Mouse (Mus musculus): ENCODE measurements around the gene Ctnnd1.

DNA sequence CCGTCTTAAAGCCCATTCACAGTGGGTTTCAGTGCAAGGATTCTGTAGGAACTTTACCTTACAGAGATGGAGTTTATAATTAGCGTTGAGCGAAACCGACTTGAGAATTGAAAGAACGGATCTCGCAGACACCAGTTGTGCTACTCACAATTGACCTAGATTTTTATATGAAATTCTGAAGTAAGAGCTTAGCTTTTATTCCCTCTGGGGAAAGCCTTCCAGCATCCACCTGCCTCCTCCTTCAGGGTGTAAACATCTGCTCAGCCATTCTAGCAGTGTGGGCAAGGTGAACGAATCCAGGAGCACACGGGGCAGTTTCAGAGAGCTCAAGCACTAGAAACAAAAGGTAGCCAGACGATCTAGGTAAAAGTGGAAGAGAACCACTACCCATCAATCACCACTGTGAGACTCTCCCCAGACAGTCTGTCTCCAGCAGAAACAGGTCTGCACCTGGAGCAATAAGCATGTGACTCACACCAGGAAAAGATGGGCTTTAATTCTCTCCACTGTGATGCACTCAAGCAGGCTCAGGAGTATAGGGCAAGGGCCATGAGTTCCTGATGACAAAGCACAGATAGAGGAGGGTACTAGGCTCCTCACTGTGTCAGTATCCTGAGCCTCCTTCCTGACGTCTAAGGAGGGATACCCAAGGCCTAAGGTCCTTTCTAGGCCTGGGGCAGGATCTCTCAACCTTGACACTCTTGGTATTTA is 99.0 kb downstream of the Ctnnd1 start:
- TF ChIP-seq CTCF (IDR thresholded peaks at IDR 0.05; ENCODE audit: insufficient read depth, low read depth, low read length) = no peak
- no peak for TF ChIP-seq POLR2A (IDR thresholded peaks at IDR 0.05; ENCODE audit: insufficient read depth, low read depth, low read length)
